Mouse (Mus musculus) intestine, embryonic 14.5 days (tissue): ENCODE measurements at regions not wholly inside any gene's neighbourhood (a gene's known extent, or its start where the extent isn't known, plus 50 kb on each side); places are given as distances from the start of the nearest gene placed in this dataset.

Source experiments
- ATAC-seq: fragments of 200-750 bp; cut with Nextera tagmentation; replicated peaks from 2 replicates; pipeline ENCODE4 v1.8.0; 2017; ENCODE audit warnings: low read depth, moderate number of reproducible peaks, moderate TSS enrichment, moderate library complexity; ENCODE audit not compliant: low FRiP score, low TSS enrichment
- DNase-seq: peaks from one replicate; pipeline ENCODE4 v3.0.0-alpha.2; 2018; ENCODE audit warnings: low spot score
- H3K27ac ChIP-seq: fragments of 300-500 bp; sonication (generic); 2 replicates; pipeline ENCODE4 v1.5.1; 2014; ENCODE audit warnings: low read depth, mild to moderate bottlenecking, control low read depth
- H3K27me3 ChIP-seq: fragments of 300-500 bp; sonication (generic); replicated peaks from 2 replicates; pipeline ENCODE4 v1.6.1; 2014; ENCODE audit warnings: low read length, control low read depth; ENCODE audit not compliant: control insufficient read depth, insufficient read depth
- H3K36me3 ChIP-seq: fragments of 300-500 bp; sonication (generic); 2 replicates; pipeline ENCODE4 v1.6.1; 2014; ENCODE audit warnings: low read length, control low read depth; ENCODE audit not compliant: control insufficient read depth, insufficient read depth
- H3K4me1 ChIP-seq: fragments of 300-500 bp; sonication (generic); replicated peaks from 2 replicates; pipeline ENCODE4 v1.6.1; 2014; ENCODE audit warnings: low read length, control low read depth, mixed read lengths; ENCODE audit not compliant: control insufficient read depth, insufficient read depth
- H3K4me2 ChIP-seq: fragments of 300-500 bp; sonication (generic); 2 replicates; pipeline ENCODE4 v1.6.1; 2014; ENCODE audit warnings: low read length
- H3K4me3 ChIP-seq: fragments of 300-500 bp; sonication (generic); 2 replicates; pipeline ENCODE4 v1.5.1; 2014; ENCODE audit warnings: low read depth, low read length, control low read depth, mixed read lengths
- H3K9ac ChIP-seq: fragments of 300-500 bp; sonication (generic); 2 replicates; pipeline ENCODE4 v1.6.1; 2014; ENCODE audit warnings: mild to moderate bottlenecking, low read length
- H3K9me3 ChIP-seq: fragments of 300-500 bp; sonication (generic); 2 replicates; pipeline ENCODE4 v1.6.1; 2016; ENCODE audit warnings: low read length, control low read depth; ENCODE audit not compliant: control insufficient read depth
- WGBS: fragments of 180-500 bp; shearing (Covaris S2); extraction: QIAGEN DNeasy Blood & Tissue Kit; methylation state at CpG from one replicate; pipeline ENCODE4 v1.1.7; 2014; 5-methylcytosine and 5-hydroxymethylcytosine counted together

GRCm38 (mm10) chr3:17811290-17811689, 136.9 kb upstream of the Cypt12 start:
- Histone ChIP-seq H3K36me3 (no peaks in the 10 kb centered on the region), H3K4me1 (no peaks in the 10 kb centered on the region), H3K27ac (no peak overlapping the region), H3K9ac (no peak overlapping the region), H3K9me3 (no peaks in the 10 kb centered on the region), H3K27me3 (no peaks in the 10 kb centered on the region), H3K4me2 (no peak overlapping the region), H3K4me3 (no peak overlapping the region)
- 58% methylated on average over 6 of the region's 6 CpGs for WGBS
- no peak for DNase-seq
- no peak for ATAC-seq

- H3K36me3 ChIP-seq: no peaks in the 10 kb centered on the region
- DNase-seq (no peak), ATAC-seq (no peak)
- no peaks in the 10 kb centered on the region for H3K9me3 ChIP-seq
- WGBS: 54% methylated on average over 3 of the region's 3 CpGs
- no peaks in the 10 kb centered on the region for H3K4me1 ChIP-seq
- no peak overlapping the region for H3K4me3 ChIP-seq
- no peak overlapping the region for H3K27ac ChIP-seq
- H3K27me3 ChIP-seq: no peaks in the 10 kb centered on the region
- no peak overlapping the region for H3K9ac ChIP-seq
- H3K4me2 ChIP-seq: no peak overlapping the region
Measured at GRCm38 (mm10) chr3:17824201-17824600, 124.0 kb upstream of the Cypt12 start.

GRCm38 (mm10) chr3:17824662-17825061, 123.5 kb upstream of the Cypt12 start:
- ATAC-seq: no peak
- no peak overlapping the region for H3K27ac ChIP-seq

GRCm38 (mm10) chr3:17825254-17825890, 122.8 kb upstream of the Cypt12 start:
- no peaks in the 10 kb centered on the region for H3K9me3 ChIP-seq
- ATAC-seq: no peak
- H3K27me3 ChIP-seq: no peaks in the 10 kb centered on the region
- DNase-seq: no peak
- no peak overlapping the region for H3K27ac ChIP-seq
- no peak overlapping the region for H3K9ac ChIP-seq
- H3K4me1 ChIP-seq: no peaks in the 10 kb centered on the region
- WGBS: 63% methylated on average over 3 of the region's 3 CpGs
- H3K4me2 ChIP-seq: no peak overlapping the region
- no peak overlapping the region for H3K4me3 ChIP-seq
- H3K36me3 ChIP-seq: no peaks in the 10 kb centered on the region

More at GRCm38 (mm10) chr3:17824662-17825061, 123.5 kb upstream of the Cypt12 start:
- H3K4me1 ChIP-seq: no peaks in the 10 kb centered on the region
- H3K36me3 ChIP-seq: no peaks in the 10 kb centered on the region
- H3K27me3 ChIP-seq: no peaks in the 10 kb centered on the region
- H3K4me2 ChIP-seq: no peak overlapping the region
- 48% methylated on average over 4 of the region's 4 CpGs for WGBS
- no peak overlapping the region for H3K4me3 ChIP-seq
- no peak overlapping the region for H3K9ac ChIP-seq
- no peaks in the 10 kb centered on the region for H3K9me3 ChIP-seq
- no peak for DNase-seq

- ATAC-seq (no peak), DNase-seq (peak; percentile 64)
- H3K4me2 ChIP-seq: no peak overlapping the region
- no peaks in the 10 kb centered on the region for H3K27me3 ChIP-seq
- no peak overlapping the region for H3K4me3 ChIP-seq
- no peak overlapping the region for H3K9ac ChIP-seq
- 42% methylated on average over 1 of the region's 1 CpGs for WGBS
- no peak overlapping the region for H3K27ac ChIP-seq
- no peaks in the 10 kb centered on the region for H3K36me3 ChIP-seq
- no peaks in the 10 kb centered on the region for H3K4me1 ChIP-seq
- H3K9me3 ChIP-seq: no peaks in the 10 kb centered on the region
Measured at GRCm38 (mm10) chr3:17834706-17835105, 113.5 kb upstream of the Cypt12 start.

- Histone ChIP-seq H3K4me2 (no peak overlapping the region), H3K4me1 (no peaks in the 10 kb centered on the region), H3K27ac (no peak overlapping the region), H3K9me3 (no peaks in the 10 kb centered on the region), H3K4me3 (no peak overlapping the region), H3K36me3 (no peaks in the 10 kb centered on the region), H3K9ac (no peak overlapping the region), H3K27me3 (no peaks in the 10 kb centered on the region)
- ATAC-seq (no peak), DNase-seq (no peak)
- 63% methylated on average over 7 of the region's 7 CpGs for WGBS
Measured at GRCm38 (mm10) chr3:17847609-17848008, 100.6 kb upstream of the Cypt12 start.

GRCm38 (mm10) chr3:17848181-17848580, 100.0 kb upstream of the Cypt12 start:
- no peaks in the 10 kb centered on the region for H3K36me3 ChIP-seq
- H3K4me1 ChIP-seq: no peaks in the 10 kb centered on the region
- H3K4me3 ChIP-seq: no peak overlapping the region
- DNase-seq: no peak
- H3K9ac ChIP-seq: no peak overlapping the region
- H3K27ac ChIP-seq: no peak overlapping the region
- ATAC-seq: no peak
- no peaks in the 10 kb centered on the region for H3K9me3 ChIP-seq
- no peaks in the 10 kb centered on the region for H3K27me3 ChIP-seq
- H3K4me2 ChIP-seq: no peak overlapping the region

- no peak overlapping the region for H3K4me3 ChIP-seq
- ATAC-seq (no peak), DNase-seq (no peak)
- H3K27me3 ChIP-seq: no peaks in the 10 kb centered on the region
- H3K4me2 ChIP-seq: no peak overlapping the region
- H3K27ac ChIP-seq: no peak overlapping the region
- 85% methylated on average over 3 of the region's 3 CpGs for WGBS
- no peak overlapping the region for H3K9ac ChIP-seq
- H3K9me3 ChIP-seq: no peaks in the 10 kb centered on the region
- H3K4me1 ChIP-seq: no peaks in the 10 kb centered on the region
- H3K36me3 ChIP-seq: no peaks in the 10 kb centered on the region
Measured at GRCm38 (mm10) chr3:17862367-17862766, 85.8 kb upstream of the Cypt12 start.

- Histone ChIP-seq H3K4me1 (no peaks in the 10 kb centered on the region), H3K27ac (no peak overlapping the region), H3K4me2 (no peak overlapping the region), H3K9ac (no peak overlapping the region), H3K4me3 (no peak overlapping the region), H3K9me3 (no peaks in the 10 kb centered on the region), H3K36me3 (no peaks in the 10 kb centered on the region), H3K27me3 (no peaks in the 10 kb centered on the region)
- no peak for ATAC-seq
- 81% methylated on average over 4 of the region's 4 CpGs for WGBS
- no peak for DNase-seq
Measured at GRCm38 (mm10) chr3:17865112-17865511, 83.1 kb upstream of the Cypt12 start.
